Mouse (Mus musculus): Measurements from ENCODE around the gene Zfp931.
"Not testable (repeated sequence)": the region's sequence is repeated elsewhere in the genome, so short reads cannot be mapped to it uniquely, and the experiment has no call there.

Gene Zfp931

DNA sequence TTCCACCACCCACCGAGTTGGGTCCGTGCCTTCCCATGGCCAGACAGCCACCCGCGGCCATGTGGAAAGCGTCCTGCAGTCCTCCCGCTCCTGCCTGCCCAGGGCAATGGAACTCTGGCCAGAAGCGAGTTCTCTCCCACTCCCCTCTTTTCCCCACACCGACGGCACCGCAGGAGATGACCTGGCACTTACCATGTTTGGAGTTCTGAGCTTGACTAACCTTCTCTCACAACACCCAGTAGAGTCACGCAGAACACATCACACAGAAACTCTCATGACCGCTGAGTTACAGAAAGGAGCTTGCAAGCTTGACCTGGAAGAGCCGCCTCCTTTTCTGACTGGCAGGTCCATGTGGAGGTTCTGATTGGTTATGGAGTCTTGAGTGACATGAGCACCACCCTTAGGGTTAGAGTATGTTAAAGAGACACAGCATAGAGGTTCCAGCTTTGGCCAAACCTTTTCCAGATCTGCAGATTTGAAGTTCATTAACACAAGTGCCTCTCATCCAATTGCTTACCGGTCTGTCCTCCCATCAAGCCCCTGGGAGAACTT lies at the start of gene Zfp931:
Gene Zfp931, minus strand, starts transcription at position 311 of the 552 bp plus-strand sequence.
- DNase-seq (ENCODE audit: low read depth, low spot score), result not testable (repeated sequence)

DNA sequence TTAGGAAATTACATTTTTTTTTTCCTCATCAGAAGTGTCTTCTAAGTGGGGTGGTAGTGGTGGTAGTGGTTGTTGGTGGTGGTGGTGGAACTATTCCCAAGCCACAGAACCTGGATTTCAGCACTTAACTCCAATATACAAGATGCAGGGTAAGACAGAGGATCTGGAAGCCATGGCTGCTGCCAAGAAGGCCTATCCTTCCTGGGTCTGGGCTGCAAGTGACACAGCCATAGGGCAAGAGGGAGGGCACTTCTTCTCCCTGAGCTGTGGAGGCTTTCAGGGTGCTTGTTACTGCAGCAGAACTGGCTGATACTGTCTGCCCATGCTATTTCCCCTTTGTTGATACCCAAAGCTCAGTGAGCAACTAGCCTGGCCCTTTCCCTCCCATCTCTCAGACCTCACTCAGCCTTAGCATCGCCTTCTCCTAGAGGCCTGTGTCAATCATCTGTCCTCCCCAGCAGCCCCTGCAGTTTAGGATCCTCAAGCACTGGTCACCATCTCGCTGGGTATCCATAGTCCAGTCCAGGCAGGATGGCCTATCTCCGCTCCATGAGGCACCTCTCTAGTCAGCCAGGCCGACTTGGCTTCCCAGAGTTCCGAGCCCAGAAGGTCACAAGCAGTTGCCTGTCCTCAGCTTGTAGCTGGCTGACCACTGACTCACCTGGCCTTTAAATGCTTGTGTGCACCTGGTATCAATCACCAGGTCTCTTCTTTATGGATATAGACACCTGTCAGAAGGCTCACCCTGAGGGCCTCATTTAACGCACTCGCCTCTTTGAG lies 48.0 kb upstream of the Zfp931 start:
- no peak for DNase-seq (ENCODE audit: low read depth, low spot score)

- no peak for DNase-seq (ENCODE audit: low read depth, low spot score)
These were observed 47.2 kb upstream of the Zfp931 start for GRCm38 (mm10) chr2:178125427-178125826.

DNA sequence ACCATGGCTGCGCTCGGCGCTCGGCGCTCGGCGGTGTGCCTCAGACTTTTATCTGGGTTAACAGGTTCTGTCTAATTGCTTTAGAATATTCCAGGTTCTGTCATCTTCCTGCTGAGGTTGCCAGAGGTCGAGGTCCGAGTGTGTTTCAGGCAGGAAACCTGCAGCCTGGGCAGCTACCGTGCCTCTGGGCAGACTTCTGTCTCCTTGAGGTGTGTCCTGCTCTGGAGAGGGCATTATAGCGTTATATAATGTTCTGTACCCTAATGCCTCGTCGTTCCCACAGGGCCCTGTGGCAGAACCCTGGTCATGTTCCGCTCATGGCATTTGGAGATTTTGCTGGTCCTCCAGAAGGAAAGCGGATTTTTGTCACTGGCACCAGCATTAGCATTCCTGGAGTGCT lies 45.2 kb upstream of the Zfp931 start:
- no peak for DNase-seq (ENCODE audit: low read depth, low spot score)

GRCm38 (mm10) chr2:178121946-178122665 lies 43.8 kb upstream of the Zfp931 start:
- no peak for DNase-seq (ENCODE audit: low read depth, low spot score)

DNA sequence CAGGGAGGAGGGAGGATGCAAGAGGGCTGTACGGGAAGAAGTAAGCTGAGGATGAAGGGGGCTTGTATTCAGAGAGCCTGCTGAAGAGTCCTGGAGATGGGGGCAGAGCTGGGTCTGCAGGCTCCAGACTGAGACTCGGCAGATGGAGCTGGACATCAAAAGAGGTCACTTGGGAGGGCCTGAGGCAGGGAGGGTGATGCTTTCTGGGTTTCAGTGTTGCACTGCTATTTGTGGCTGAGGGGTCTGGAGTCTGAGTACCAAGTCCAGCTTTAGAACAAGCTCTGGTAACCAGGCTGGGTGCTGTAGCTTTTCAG lies 43.1 kb upstream of the Zfp931 start:
- DNase-seq (ENCODE audit: low read depth, low spot score), result no peak

- no peak for DNase-seq (ENCODE audit: low read depth, low spot score)
These were observed 42.5 kb upstream of the Zfp931 start for GRCm38 (mm10) chr2:178120651-178121374.

GRCm38 (mm10) chr2:178120356-178120645 lies 42.0 kb upstream of the Zfp931 start:
- no peak for DNase-seq (ENCODE audit: low read depth, low spot score)

GRCm38 (mm10) chr2:178119561-178120355 lies 41.5 kb upstream of the Zfp931 start:
- no peak for DNase-seq (ENCODE audit: low read depth, low spot score)

DNA sequence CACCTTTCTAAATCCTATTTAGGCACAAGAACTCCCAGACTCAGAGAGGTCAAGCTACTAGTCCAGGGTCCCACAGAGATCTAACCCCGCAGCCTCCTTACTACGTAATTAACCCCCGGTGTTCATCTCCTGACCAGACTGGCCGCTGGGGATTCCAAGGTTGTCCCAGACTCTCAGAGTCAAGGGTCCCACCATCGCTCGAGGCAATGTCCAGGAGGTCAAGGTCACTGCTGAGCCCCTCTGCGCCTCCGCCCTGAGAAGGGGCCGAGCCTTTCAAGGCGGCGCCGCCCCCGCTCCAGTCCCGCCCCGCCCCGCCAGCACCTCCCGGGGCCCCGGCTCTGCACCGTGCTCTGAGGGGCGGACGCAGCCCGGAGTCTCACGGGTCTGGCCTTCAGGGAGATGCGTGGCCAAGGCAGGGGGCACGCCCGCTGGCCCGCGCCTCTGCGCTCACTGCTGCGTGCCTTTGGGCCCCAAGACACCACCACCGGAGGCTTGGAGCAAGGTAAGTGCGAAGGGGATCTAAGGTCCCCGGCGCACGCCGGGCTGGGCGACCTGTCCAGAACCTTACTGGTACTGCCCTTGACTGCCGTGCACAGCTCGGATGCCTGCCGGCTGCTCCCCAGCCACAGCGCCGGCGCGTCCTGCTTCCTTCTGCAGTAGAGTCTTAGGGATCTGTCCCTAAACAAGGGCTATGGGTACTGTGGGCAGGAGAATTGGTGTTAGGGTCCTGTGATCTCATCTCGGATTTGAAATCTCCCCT lies 40.7 kb upstream of the Zfp931 start, which contains the start of gene Phactr3:
Gene Phactr3, plus strand, starts transcription at position 175 of the 760 bp plus-strand sequence.
- no peak for DNase-seq (ENCODE audit: low read depth, low spot score)

- DNase-seq (ENCODE audit: low read depth, low spot score), result peak; percentile 50
These were observed 39.7 kb upstream of the Zfp931 start for GRCm38 (mm10) chr2:178117946-178118345.

DNA sequence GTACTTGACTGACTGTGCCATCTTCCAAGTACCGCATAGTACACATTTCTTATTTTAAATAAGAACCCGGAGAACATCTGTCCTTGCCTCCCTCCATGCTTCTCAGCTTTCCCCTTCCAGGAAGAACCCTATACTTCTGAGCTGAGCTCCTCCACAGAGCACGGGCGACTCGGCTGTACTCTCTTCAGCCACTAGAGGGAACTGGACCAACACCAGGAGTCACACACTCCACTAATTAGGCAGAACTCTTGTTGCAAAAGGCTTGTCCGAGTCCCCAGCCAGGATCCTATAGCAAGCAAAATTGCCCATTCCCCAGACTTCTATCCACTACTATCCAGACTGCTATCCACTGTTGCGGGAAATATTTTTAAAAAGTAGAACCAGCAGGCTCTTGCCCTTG lies 23.7 kb upstream of the Zfp931 start:
- peak; percentile 56 for DNase-seq (ENCODE audit: low read depth, low spot score)

GRCm38 (mm10) chr2:178098021-178098420 lies 19.7 kb upstream of the Zfp931 start:
- DNase-seq (ENCODE audit: low read depth, low spot score), result peak; percentile 70

GRCm38 (mm10) chr2:178089586-178089985 lies 11.3 kb upstream of the Zfp931 start:
- no peak for DNase-seq (ENCODE audit: low read depth, low spot score)

DNA sequence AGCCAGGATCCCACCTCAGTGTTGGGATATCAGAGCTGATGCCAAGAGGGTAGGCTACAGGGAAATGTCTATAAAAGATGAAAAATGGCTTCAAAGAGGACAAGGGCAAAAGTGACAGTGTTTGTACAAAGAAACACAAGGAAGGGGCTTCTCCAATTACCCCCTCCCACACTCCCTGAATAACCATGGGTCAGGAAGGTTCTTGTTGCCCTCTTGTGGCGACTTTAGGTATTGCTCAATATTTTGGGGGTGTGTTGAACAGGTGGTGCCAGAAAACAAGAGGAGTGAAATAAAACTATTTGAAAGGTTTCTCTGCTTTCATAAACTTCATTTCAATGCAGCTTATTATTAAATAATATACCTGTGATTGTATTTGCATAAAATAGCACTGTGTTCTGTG lies 20.1 kb downstream of the Zfp931 start:
- peak; percentile 80 for DNase-seq (ENCODE audit: low read depth, low spot score)

DNA sequence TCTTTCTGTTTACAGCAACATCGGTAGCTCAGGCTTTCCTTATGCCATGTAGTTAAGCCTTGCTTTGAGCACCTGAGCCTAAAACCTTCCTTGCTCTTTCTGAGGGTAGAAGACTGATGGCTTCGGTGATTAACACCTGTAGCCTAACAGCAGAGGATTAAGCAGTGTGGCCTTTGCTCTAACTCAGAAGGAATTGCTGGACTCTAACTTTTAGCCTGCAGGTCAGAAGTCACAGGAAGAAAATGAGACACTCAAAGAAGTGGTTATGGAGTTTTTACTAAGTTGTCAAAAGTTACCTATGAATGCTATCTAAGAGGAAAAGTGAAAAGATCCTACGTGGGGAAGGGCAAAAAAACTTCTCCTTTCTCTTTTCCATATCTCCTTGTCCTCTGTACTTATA lies 50.7 kb downstream of the Zfp931 start:
- not testable (repeated sequence) for DNase-seq (ENCODE audit: low read depth, low spot score)

DNA sequence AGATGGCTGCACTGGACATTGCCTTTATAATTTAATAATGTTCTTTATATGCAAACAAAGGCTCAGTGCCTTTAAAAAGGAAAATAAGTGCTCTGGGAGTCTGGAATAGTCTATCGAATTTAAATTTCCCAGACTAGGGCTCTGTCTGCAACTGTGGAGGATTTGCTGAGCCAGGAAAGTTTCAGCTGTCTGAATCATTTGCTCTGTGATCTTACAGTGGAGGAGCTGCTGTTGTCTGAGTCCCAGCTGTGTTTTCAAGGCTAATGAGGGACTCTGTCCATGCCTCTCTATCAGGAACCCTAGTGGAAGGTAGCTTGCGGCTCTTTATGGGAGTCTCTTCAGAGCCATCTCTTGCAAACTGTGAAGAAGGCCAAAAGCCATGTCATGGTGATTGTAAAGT lies 54.4 kb downstream of the Zfp931 start:
- peak; percentile 6 for DNase-seq (ENCODE audit: low read depth, low spot score)

- peak; percentile 61 for DNase-seq (ENCODE audit: low read depth, low spot score)
These were observed 55.2 kb downstream of the Zfp931 start, which contains the start of gene Zfp971 for GRCm38 (mm10) chr2:178023011-178023611. Gene Zfp971 (plus strand): TSS chr2:178023284.

- not testable (repeated sequence) for DNase-seq (ENCODE audit: low read depth, low spot score)
These were observed 57.5 kb downstream of the Zfp931 start for GRCm38 (mm10) chr2:178020773-178021172.

DNA sequence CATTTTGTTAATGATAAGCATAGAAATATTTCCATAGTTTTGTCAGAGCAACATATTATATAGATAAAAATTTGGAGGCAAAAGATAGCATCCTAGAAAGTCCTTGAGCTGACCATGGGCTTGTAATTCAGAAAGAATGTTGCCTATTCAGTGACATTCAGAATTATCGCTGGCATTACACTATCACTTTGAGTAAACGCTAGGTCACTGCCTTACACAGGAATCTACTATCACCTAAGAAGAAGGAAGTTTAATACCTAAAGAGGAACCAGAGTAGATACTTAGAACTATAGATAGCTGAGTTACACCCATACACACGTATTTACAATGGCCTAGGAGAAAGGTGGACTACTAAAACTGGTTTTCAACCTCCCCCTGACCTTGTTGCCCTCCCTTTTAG lies 58.8 kb downstream of the Zfp931 start:
- DNase-seq (ENCODE audit: low read depth, low spot score), result not testable (repeated sequence)

Measured in 3T3-L1 (cell line).